Mouse (Mus musculus): ENCODE data around the gene Gm21789. TPM values are rescaled to one million over a fixed set of nuclear protein-coding genes. Genes with fewer than 3 reads are reported as not detected.
"Not testable (repeated sequence)": the region's sequence is repeated elsewhere in the genome, so short reads cannot be mapped to it uniquely, and the experiment has no call there.

Gm21789 gene
- total RNA-seq (2014; rRNA removed) (not detected in 2 replicates), polyA plus RNA-seq (2015; fragmentation: Nextera tagmentation; extraction: Ambion mirVana) (not detected in 2 replicates)

- not testable (repeated sequence) for ATAC-seq (ENCODE audit: low FRiP score); H3K27me3 ChIP-seq (ENCODE audit: insufficient read depth, low read length); DNase-seq (ENCODE audit: low spot score); H3K9ac ChIP-seq (replicated peaks; ENCODE audit: low read length, poor library complexity, severe bottlenecking); H3K4me2 ChIP-seq (ENCODE audit: low read depth, low read length, poor library complexity, severe bottlenecking); H3K27ac ChIP-seq (ENCODE audit: low read depth, low read length); H3K4me3 ChIP-seq (ENCODE audit: low read depth, low read length); H3K9me3 ChIP-seq (ENCODE audit: low read length); H3K4me1 ChIP-seq (ENCODE audit: insufficient read depth, low read length); H3K36me3 ChIP-seq (ENCODE audit: insufficient read depth, low read length)
- no CpG with 5 or more reads among the region's 1 CpGs for WGBS
Measured at GRCm38 (mm10) chrX:32941468-32941867, at the start of gene Gm21789. Gm21789 (plus strand) TSS chrX:32941768.

- not testable (repeated sequence) for H3K27ac ChIP-seq (ENCODE audit: low read depth, low read length); H3K4me1 ChIP-seq (ENCODE audit: insufficient read depth, low read length); H3K9ac ChIP-seq (replicated peaks; ENCODE audit: low read length, poor library complexity, severe bottlenecking); H3K4me2 ChIP-seq (ENCODE audit: low read depth, low read length, poor library complexity, severe bottlenecking); H3K36me3 ChIP-seq (ENCODE audit: insufficient read depth, low read length); DNase-seq (ENCODE audit: low spot score); H3K9me3 ChIP-seq (ENCODE audit: low read length); H3K4me3 ChIP-seq (ENCODE audit: low read depth, low read length); ATAC-seq (ENCODE audit: low FRiP score); H3K27me3 ChIP-seq (ENCODE audit: insufficient read depth, low read length)
- no CpG with 5 or more reads among the region's 4 CpGs for WGBS
Measured at GRCm38 (mm10) chrX:32894325-32894724, 47.2 kb upstream of the Gm21789 start, which contains the start of gene Btbd35f30. Btbd35f30 (plus strand) TSS chrX:32894625.

- H3K9me3 ChIP-seq (ENCODE audit: low read length); H3K27ac ChIP-seq (ENCODE audit: low read depth, low read length); H3K36me3 ChIP-seq (ENCODE audit: insufficient read depth, low read length); H3K4me1 ChIP-seq (ENCODE audit: insufficient read depth, low read length); H3K4me2 ChIP-seq (ENCODE audit: low read depth, low read length, poor library complexity, severe bottlenecking); H3K9ac ChIP-seq (replicated peaks; ENCODE audit: low read length, poor library complexity, severe bottlenecking); H3K27me3 ChIP-seq (ENCODE audit: insufficient read depth, low read length); H3K4me3 ChIP-seq (ENCODE audit: low read depth, low read length); DNase-seq (ENCODE audit: low spot score); ATAC-seq (ENCODE audit: low FRiP score): not testable (repeated sequence)
- WGBS = no CpG with 5 or more reads among the region's 3 CpGs
Measured at GRCm38 (mm10) chrX:32973597-32973996, 32.0 kb downstream of the Gm21789 start, which contains the start of gene Btbd35f5. Btbd35f5 (plus strand) TSS chrX:32973897.

Other genes starting within 250 kb of the Gm21789 start
- not detected in 2 replicates for gene Btbd35f21, start 215.7 kb upstream of the Gm21789 start, total RNA-seq (2014; rRNA removed)
- gene Btbd35f21, start 215.7 kb upstream of the Gm21789 start, polyA plus RNA-seq (2015; fragmentation: Nextera tagmentation; extraction: Ambion mirVana) = not detected in 2 replicates
- not detected in 2 replicates for gene Btbd35f30, start 47.1 kb upstream of the Gm21789 start, total RNA-seq (2014; rRNA removed)
- gene Btbd35f30, start 47.1 kb upstream of the Gm21789 start, polyA plus RNA-seq (2015; fragmentation: Nextera tagmentation; extraction: Ambion mirVana) = not detected in 2 replicates
- not detected in 2 replicates for gene Btbd35f5, start 32.1 kb downstream of the Gm21789 start, total RNA-seq (2014; rRNA removed)
- gene Btbd35f5, start 32.1 kb downstream of the Gm21789 start, polyA plus RNA-seq (2015; fragmentation: Nextera tagmentation; extraction: Ambion mirVana) = not detected in 2 replicates

All from midbrain, postnatal 0 days (tissue).